8 mouse cellular contexts compared by ENCODE assay signal in the genomic region with DNA sequence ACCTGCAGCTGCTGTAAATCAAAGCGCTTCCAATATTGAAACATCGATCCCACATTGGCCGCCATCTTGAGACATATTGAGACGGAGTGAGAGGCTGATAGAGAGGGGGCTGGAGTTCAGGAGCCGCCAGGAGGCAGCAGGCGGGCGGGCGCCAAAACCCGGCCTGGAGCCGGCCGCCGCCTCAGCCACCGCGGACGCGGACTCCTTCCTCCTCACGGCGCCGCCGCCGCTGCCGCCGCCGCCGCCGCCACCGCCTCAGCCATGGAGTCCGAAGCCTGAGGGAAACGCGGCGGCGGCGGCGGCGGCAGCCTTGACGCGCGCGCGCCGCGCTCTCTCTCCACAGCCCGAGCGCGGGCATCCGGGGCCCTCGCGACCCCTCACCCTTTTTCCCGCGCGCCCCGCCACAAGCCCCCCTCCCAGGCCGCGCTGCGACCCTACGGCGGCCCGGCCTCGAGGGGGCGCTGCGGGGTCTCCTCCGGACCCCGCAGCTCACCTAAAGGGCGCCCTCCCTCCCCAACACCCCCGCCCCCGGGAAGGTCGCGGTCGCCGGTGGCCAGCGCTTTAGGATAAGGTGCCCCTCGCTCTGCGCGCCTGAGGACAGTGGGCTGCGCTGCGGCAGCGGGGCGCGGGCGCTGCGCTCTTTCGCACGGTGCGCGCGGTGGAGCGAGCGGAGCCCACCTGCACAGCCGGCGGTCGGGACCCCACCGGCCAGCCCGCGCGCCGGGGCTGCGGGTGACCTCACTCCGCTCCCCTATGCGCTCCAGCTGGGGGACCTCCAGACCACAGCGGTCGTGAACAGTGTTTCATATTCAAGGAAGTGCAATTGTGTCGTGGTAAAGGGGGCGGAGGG. TPM values are rescaled to one million over a fixed set of nuclear protein-coding genes. Genes with fewer than 3 reads are reported as not detected.
DNase-seq lines count a peak whose midpoint lies in the region; ATAC-seq and TF ChIP-seq lines count a peak whose summit lies in the region.

Gene Cux1 (minus strand): TSS at position 315 of the 850 bp plus-strand sequence.

- peak; percentile 20 for TF ChIP-seq CTCF in hindbrain, postnatal 0 days (IDR thresholded peaks at IDR 0.05; ENCODE audit: low read depth)
- TF ChIP-seq CTCF in left cerebral cortex, adult 2 months (IDR thresholded peaks at IDR 0.05): peak; percentile 55

- no peaks in the 10 kb centered on the region for H3K9me3 ChIP-seq in hindbrain, postnatal 0 days (ENCODE audit: low read length)

- intact Hi-C loops in left cerebral cortex, adult 2 months (cut with DNase I): loop anchor here (1.0 to 5.0 kb wide), 4 partner anchors 56 to 285 kb away; no protein-coding TSS in a partner anchor

- H3K4me1 ChIP-seq in hindbrain, postnatal 0 days (ENCODE audit: insufficient read depth, low read length): no peaks in the 10 kb centered on the region

- no peaks in the 10 kb centered on the region for H3K36me3 ChIP-seq in hindbrain, postnatal 0 days (ENCODE audit: insufficient read depth, low read length)
- H3K36me3 ChIP-seq in macrophage (ENCODE audit: inconsistent target): no peaks in the 10 kb centered on the region

- peak; percentile 57 for ATAC-seq in common myeloid progenitor, adult 5-6 weeks (replicated peaks; ENCODE audit: low read depth, poor library complexity, severe bottlenecking)
- peak; percentile 90 for ATAC-seq in hindbrain, postnatal 0 days

- H3K27me3 ChIP-seq in hindbrain, postnatal 0 days (ENCODE audit: insufficient read depth, low read length): 0 out of 2 replicates have a peak, but pooled peaks cover 8% of the 10 kb centered on the region

- DNase-seq in ZHBTc4 (ENCODE audit: low read depth, low spot score): peak; percentile 94
- peak; percentile 70 to 83 for DNase-seq in gastrocnemius, adult 8-10 months (ENCODE audit: low spot score in 2 of 2)
- peak; percentile 93 for DNase-seq in hindbrain, postnatal 0 days (ENCODE audit: low spot score)
- DNase-seq in left cerebral cortex, adult 2 months (ENCODE audit: extremely low spot score in 1 of 2, low spot score in 2 of 2): peak; percentile 79 to 82
- peak; percentile 86 for DNase-seq in right cerebral cortex, adult 18-20 months
- peak; percentile 72 for DNase-seq in urinary bladder, adult 2 months (ENCODE audit: low spot score)

- peak within 1 kb of the TSS; percentile 94 for H3K9ac ChIP-seq in hindbrain, postnatal 0 days (replicated peaks; ENCODE audit: low read length)

- peak within 1 kb of the TSS; percentile 99 for H3K4me3 ChIP-seq in hindbrain, postnatal 0 days (ENCODE audit: low read length)
- peak within 1 kb of the TSS; percentile 91 for H3K4me3 ChIP-seq in left cerebral cortex, adult 2 months
- H3K4me3 ChIP-seq in macrophage (ENCODE audit: inconsistent target): peak within 1 kb of the TSS; percentile 56

- WGBS in hindbrain, postnatal 0 days: 1% methylated on average over 56 of the region's 103 CpGs
- under 1% methylated on average over 83 of the region's 103 CpGs for WGBS in macrophage (ENCODE audit: missing documents)

- H3K79me2 ChIP-seq in macrophage (ENCODE audit: inconsistent target): peaks cover 43% of the 10 kb centered on the region

- H3K4me2 ChIP-seq in hindbrain, postnatal 0 days (ENCODE audit: low read depth, low read length): peak within 1 kb of the TSS; percentile 100

- peak within 1 kb of the TSS; percentile 91 for H3K27ac ChIP-seq in hindbrain, postnatal 0 days
- H3K27ac ChIP-seq in left cerebral cortex, adult 2 months: peak within 1 kb of the TSS; percentile 92
- H3K27ac ChIP-seq in macrophage: peak within 1 kb of the TSS; percentile 55

RNA-seq across cellular contexts. Expression of gene Cux1, which starts in this region (rescaled TPM):
- 158 and 202 TPM in 2 replicates for total RNA-seq in common myeloid progenitor, adult 5-6 weeks (2017)
- total RNA-seq in gastrocnemius, adult 8-10 months (2022): 10 to 100 TPM; 79.2 to 99.7 (median 92.2) TPM
- total RNA-seq in hindbrain, postnatal 0 days (2014; rRNA removed): 132 and 137 TPM in 2 replicates
- 81.1 and 86.3 TPM in 2 replicates for polyA plus RNA-seq in hindbrain, postnatal 0 days (2015; fragmentation: Nextera tagmentation; extraction: Ambion mirVana)
- 100 to 1,000 TPM; 107 to 117 TPM for total RNA-seq in left cerebral cortex, adult 2 months (2021)
- total RNA-seq in macrophage (2018; cell fraction: chromatin; rRNA removed): 100 to 1,000 TPM; 101 to 292 (median 211) TPM
- total RNA-seq in macrophage (2018; cell fraction: cytosol; rRNA removed): 100 to 1,000 TPM in 13 of 26 experiments, 10 to 100 TPM in 13; 59.0 to 130 (median 88.9) TPM
- 100 to 1,000 TPM in 13 of 26 experiments, 10 to 100 TPM in 13; 54.0 to 213 (median 107) TPM for total RNA-seq in macrophage (2018; cell fraction: nucleus; rRNA removed)
- 67.9 to 131 TPM (median 89.9 TPM) in 3 replicates for polyA plus RNA-seq in macrophage (2018)
- 36.8 and 48.9 TPM in 2 replicates for polyA plus RNA-seq in urinary bladder, adult 2 months (2012; rRNA removed)

Comparison
In these comparisons a context has a peak if more than half of its experiments do, and no peak if none do; other contexts are left out.
1. Peak in every context shown above with its lines: DNase-seq, ATAC-seq, H3K4me3 ChIP-seq and H3K27ac ChIP-seq.